Mouse (Mus musculus): ENCODE measurements around the gene Med4.
"Not testable (repeated sequence)": the region's sequence is repeated elsewhere in the genome, so short reads cannot be mapped to it uniquely, and the experiment has no call there.

- TF ChIP-seq POLR2A (IDR thresholded peaks at IDR 0.05; ENCODE audit: extremely low read depth, insufficient read depth, low read length); CTCF (IDR thresholded peaks at IDR 0.05; ENCODE audit: low read depth, low read length): not testable (repeated sequence)
These were observed 18.8 kb downstream of the Med4 start for GRCm38 (mm10) chr14:73528661-73529060.
